Mouse (Mus musculus): Measurements from ENCODE around the gene Gtf2ird1.
"Not testable (repeated sequence)": the region's sequence is repeated elsewhere in the genome, so short reads cannot be mapped to it uniquely, and the experiment has no call there.

The Gtf2ird1 gene

GRCm38 (mm10) chr5:134341721-134342120 is 114.8 kb downstream of the Gtf2ird1 start:
- peak; percentile 37 for DNase-seq

- DNase-seq, result peak; percentile 57
Measured at GRCm38 (mm10) chr5:134341321-134341720, 115.2 kb downstream of the Gtf2ird1 start.

- DNase-seq, result no peak
Measured at GRCm38 (mm10) chr5:134340101-134340522, 116.4 kb downstream of the Gtf2ird1 start.

- not testable (repeated sequence) for DNase-seq
Measured at GRCm38 (mm10) chr5:134337012-134337411, 119.5 kb downstream of the Gtf2ird1 start.

GRCm38 (mm10) chr5:134332743-134333142 is 123.8 kb downstream of the Gtf2ird1 start:
- peak; percentile 68 for DNase-seq

- no peak for DNase-seq
Measured at GRCm38 (mm10) chr5:134330082-134330481, 126.4 kb downstream of the Gtf2ird1 start.

- DNase-seq, result no peak
Measured at GRCm38 (mm10) chr5:134329311-134329710, 127.2 kb downstream of the Gtf2ird1 start.

GRCm38 (mm10) chr5:134328482-134329001 is 128.0 kb downstream of the Gtf2ird1 start:
- DNase-seq, result no peak

- no peak for DNase-seq
Measured at GRCm38 (mm10) chr5:134325856-134326566, 130.5 kb downstream of the Gtf2ird1 start.

- no peak for DNase-seq
Measured at GRCm38 (mm10) chr5:134323869-134324268, 132.6 kb downstream of the Gtf2ird1 start.

- peak; percentile 72 for DNase-seq
Measured at GRCm38 (mm10) chr5:134323311-134323710, 133.2 kb downstream of the Gtf2ird1 start.

- no peak for DNase-seq
Measured at GRCm38 (mm10) chr5:134322355-134322754, 134.2 kb downstream of the Gtf2ird1 start.

- DNase-seq, result no peak
Measured at GRCm38 (mm10) chr5:134321699-134322098, 134.8 kb downstream of the Gtf2ird1 start.

- no peak for DNase-seq
Measured at GRCm38 (mm10) chr5:134318903-134319302, 137.6 kb downstream of the Gtf2ird1 start.

- no peak for DNase-seq
Measured at GRCm38 (mm10) chr5:134316721-134317120, 139.8 kb downstream of the Gtf2ird1 start.

- peak; percentile 63 for DNase-seq
Measured at GRCm38 (mm10) chr5:134315623-134316350, 140.7 kb downstream of the Gtf2ird1 start.

- peak; percentile 94 for DNase-seq
Measured at GRCm38 (mm10) chr5:134314688-134315622, 141.6 kb downstream of the Gtf2ird1 start, which contains the start of gene Gtf2i. Gene Gtf2i, minus strand, starts transcription at chr5:134314760.

GRCm38 (mm10) chr5:134314068-134314674 is 142.3 kb downstream of the Gtf2ird1 start:
- DNase-seq, result peak; percentile 81

GRCm38 (mm10) chr5:134313451-134314067 is 143.0 kb downstream of the Gtf2ird1 start:
- DNase-seq, result peak; percentile 96

GRCm38 (mm10) chr5:134312691-134313450 is 143.6 kb downstream of the Gtf2ird1 start:
- DNase-seq, result peak; percentile 45

GRCm38 (mm10) chr5:134311894-134312411 is 144.6 kb downstream of the Gtf2ird1 start:
- no peak for DNase-seq

Measured in thymus, postnatal 4 days (tissue).